Mouse (Mus musculus) CH12.LX (cell line): ENCODE results near the gene Cacng2. TPM values are rescaled to one million over a fixed set of nuclear protein-coding genes. Genes with fewer than 3 reads are reported as not detected.

Experiments
- DNase-seq: peaks from one replicate; pipeline ENCODE4 v3.0.0-alpha.2; 2013; ENCODE audit errors: extremely low read depth
- H3K27ac ChIP-seq: 2 replicates; pipeline ENCODE4 v1.5.1; 2012; ENCODE audit warnings: low read depth, mild to moderate bottlenecking, control low read depth, moderate library complexity; ENCODE audit not compliant: insufficient read depth
- H3K27me3 ChIP-seq: replicated peaks from 2 replicates; pipeline ENCODE3; 2012; ENCODE audit warnings: inconsistent platforms
- H3K36me3 ChIP-seq, 2 experiments: replicated peaks in 1 of 2; 2 replicates each; pipeline versions ENCODE3 to v1.6.1; 2012; ENCODE audit warnings: inconsistent platforms in 1 of 2, low read length in 1 of 2, mild to moderate bottlenecking in 1 of 2, mixed read lengths in 1 of 2, moderate library complexity in 1 of 2; ENCODE audit not compliant: control insufficient read depth in 1 of 2, insufficient read depth in 1 of 2
- H3K4me1 ChIP-seq, 2 experiments: 2 replicates each; pipeline ENCODE4 v1.6.1; 2012; ENCODE audit warnings: inconsistent platforms in 1 of 2, moderate library complexity in 1 of 2; ENCODE audit not compliant: insufficient read depth in 2 of 2, control insufficient read depth in 1 of 2
- H3K4me2 ChIP-seq: 2 replicates; pipeline ENCODE4 v1.6.1; 2012; ENCODE audit warnings: low read depth, mild to moderate bottlenecking, control low read depth; ENCODE audit not compliant: poor library complexity, insufficient read depth, severe bottlenecking
- H3K4me3 ChIP-seq, 3 experiments: fragments of 150-350 bp in 1 of 3; sonication (generic) in 1 of 3; replicated peaks in 1 of 3; 2 replicates each; pipeline versions ENCODE3 to v1.5.1; 2011 to 2012; ENCODE audit warnings: low read depth in 2 of 3, low read length in 2 of 3, mild to moderate bottlenecking in 2 of 3, moderate library complexity in 2 of 3, control low read depth in 1 of 3, improper control_type of control experiment in 1 of 3, inconsistent platforms in 1 of 3, mixed read lengths in 1 of 3; ENCODE audit not compliant: poor library complexity in 1 of 3
- H3K79me2 ChIP-seq: replicated peaks from 2 replicates; pipeline ENCODE4 v1.6.1; 2012; ENCODE audit warnings: mild to moderate bottlenecking, moderate library complexity; ENCODE audit not compliant: control insufficient read depth, poor library complexity, insufficient read depth, severe bottlenecking; ENCODE audit errors: extremely low read depth
- H3K9ac ChIP-seq: 2 replicates; pipeline ENCODE4 v1.6.1; 2012; ENCODE audit warnings: low read depth, mild to moderate bottlenecking, control low read depth, moderate library complexity; ENCODE audit not compliant: insufficient read depth
- H3K9me3 ChIP-seq: replicated peaks from 2 replicates; pipeline ENCODE3; 2012; ENCODE audit warnings: low read length, inconsistent platforms, mixed read lengths
- CHD1 ChIP-seq: IDR thresholded peaks from 2 replicates; pipeline ENCODE4 v1.6.1; 2012; ENCODE audit warnings: low read depth, low read length, improper control_type of control experiment, inconsistent platforms
- ETS1 ChIP-seq: conservative IDR thresholded peaks from 2 replicates; pipeline ENCODE4 v1.6.1; 2012; ENCODE audit warnings: low read depth, mild to moderate bottlenecking, inconsistent platforms, low read length, improper control_type of control experiment, moderate library complexity
- HCFC1 ChIP-seq: IDR thresholded peaks from 2 replicates; pipeline ENCODE4 v1.6.1; 2012; ENCODE audit warnings: low read depth, mild to moderate bottlenecking, inconsistent platforms, low read length, improper control_type of control experiment
- IRF4 ChIP-seq: IDR thresholded peaks from 2 replicates; pipeline ENCODE4 v1.6.1; 2014; ENCODE audit warnings: low read depth, mild to moderate bottlenecking, inconsistent platforms, low read length, improper control_type of control experiment
- JUN ChIP-seq: IDR thresholded peaks from 2 replicates; pipeline ENCODE4 v1.6.1; 2011; ENCODE audit warnings: low read depth, mild to moderate bottlenecking, low read length, improper control_type of control experiment, moderate library complexity; ENCODE audit not compliant: insufficient read depth
- KAT2A ChIP-seq: IDR thresholded peaks from 2 replicates; pipeline ENCODE4 v1.6.1; 2012; ENCODE audit warnings: low read length, improper control_type of control experiment, inconsistent platforms; ENCODE audit not compliant: insufficient replicate concordance
- MAX ChIP-seq: IDR thresholded peaks from 2 replicates; pipeline ENCODE4 v1.6.1; 2011; ENCODE audit warnings: low read length, improper control_type of control experiment
- MYC ChIP-seq: IDR thresholded peaks from 2 replicates; pipeline ENCODE4 v1.6.1; 2011; ENCODE audit warnings: low read depth, mild to moderate bottlenecking, improper control_type of control experiment, low read length
- NELFE ChIP-seq: IDR thresholded peaks from 2 replicates; pipeline ENCODE4 v1.6.1; 2011; ENCODE audit warnings: low read depth, low read length, improper control_type of control experiment
- NRF1 ChIP-seq: IDR thresholded peaks from 2 replicates; pipeline ENCODE4 v1.6.1; 2014; ENCODE audit warnings: low read depth, mild to moderate bottlenecking, inconsistent platforms, low read length, improper control_type of control experiment, moderate library complexity
- PAX5 ChIP-seq: IDR thresholded peaks from 2 replicates; pipeline ENCODE4 v1.6.1; 2012; ENCODE audit warnings: low read length, inconsistent platforms, mixed read lengths
- POLR2A ChIP-seq: IDR thresholded peaks from 2 replicates; pipeline ENCODE4 v1.6.1; 2011; ENCODE audit warnings: low read depth, mild to moderate bottlenecking, improper control_type of control experiment, low read length
- POLR2AphosphoS2 ChIP-seq: IDR thresholded peaks from 2 replicates; pipeline ENCODE4 v1.6.1; 2011; ENCODE audit warnings: low read depth, low read length, improper control_type of control experiment
- RCOR1 ChIP-seq: conservative IDR thresholded peaks from 2 replicates; pipeline ENCODE4 v1.6.1; 2012; ENCODE audit warnings: low read depth, mild to moderate bottlenecking, inconsistent platforms, low read length, improper control_type of control experiment
- SMC3 ChIP-seq: IDR thresholded peaks from 2 replicates; pipeline ENCODE4 v1.6.1; 2011; ENCODE audit warnings: low read depth, low read length, improper control_type of control experiment
- TCF12 ChIP-seq: IDR thresholded peaks from 2 replicates; pipeline ENCODE4 v1.6.1; 2014; ENCODE audit warnings: low read depth, mild to moderate bottlenecking, inconsistent platforms, low read length, improper control_type of control experiment
- UBTF ChIP-seq: IDR thresholded peaks from 2 replicates; pipeline ENCODE4 v1.6.1; 2012; ENCODE audit warnings: low read depth, mild to moderate bottlenecking, inconsistent platforms, low read length, improper control_type of control experiment, moderate library complexity
- USF1 ChIP-seq: IDR thresholded peaks from 2 replicates; pipeline ENCODE4 v1.6.1; 2014; ENCODE audit warnings: low read depth, mild to moderate bottlenecking, inconsistent platforms, low read length, improper control_type of control experiment
- USF2 ChIP-seq: conservative IDR thresholded peaks from 2 replicates; pipeline ENCODE4 v1.6.1; 2011; ENCODE audit warnings: low read depth, low read length, improper control_type of control experiment
- ZC3H11A ChIP-seq: IDR thresholded peaks from 2 replicates; pipeline ENCODE4 v1.6.1; 2012; ENCODE audit warnings: low read depth, mild to moderate bottlenecking, inconsistent platforms, low read length, improper control_type of control experiment
- ZMIZ1 ChIP-seq: IDR thresholded peaks from 2 replicates; pipeline ENCODE4 v1.6.1; 2012; ENCODE audit warnings: low read depth, mild to moderate bottlenecking, inconsistent platforms, low read length, improper control_type of control experiment
- ZNF384 ChIP-seq: IDR thresholded peaks from 2 replicates; pipeline ENCODE4 v1.6.1; 2012; ENCODE audit warnings: low read depth, low read length, improper control_type of control experiment, inconsistent platforms
- dilution Hi-C: fragments of 300-500 bp; cut with MboI; formaldehyde crosslinking; loops from 2 replicates; pipeline ENCODE4 v1.14.3; 2020; ENCODE audit warnings: low sequenced_read_pairs; ENCODE audit not compliant: extremely low pct_unique_long_range_greater_than_20kb, extremely low pct_ligation_motif_present
- in situ Hi-C: fragments of 300-500 bp; cut with MboI; formaldehyde crosslinking; loops from 3 replicates; pipeline ENCODE4 v1.14.3; 2019; ENCODE audit warnings: low sequenced_read_pairs, low pct_ligation_motif_present, low pct_unique_long_range_greater_than_20kb, mixed read lengths
- polyA plus RNA-seq: library from polyadenylated mRNA; unstranded; fragments of >175 nt; gene quantifications from 2 replicates; pipeline ENCODE4 v1.2.1, GENCODE M21; 2012; ENCODE audit warnings: low read depth; ENCODE audit not compliant: insufficient read length
- total RNA-seq, 2 experiments: library from RNA; depleted of rRNA; stranded (reverse); fragments of 300-350 nt in 1 of 2; fragments of >200 nt in 1 of 2; gene quantifications; 2 replicates each; pipeline ENCODE4 v1.2.3; 2012 to 2014

The Cacng2 gene
- total and polyA plus RNA-seq, 3 experiments = not detected

DNA sequence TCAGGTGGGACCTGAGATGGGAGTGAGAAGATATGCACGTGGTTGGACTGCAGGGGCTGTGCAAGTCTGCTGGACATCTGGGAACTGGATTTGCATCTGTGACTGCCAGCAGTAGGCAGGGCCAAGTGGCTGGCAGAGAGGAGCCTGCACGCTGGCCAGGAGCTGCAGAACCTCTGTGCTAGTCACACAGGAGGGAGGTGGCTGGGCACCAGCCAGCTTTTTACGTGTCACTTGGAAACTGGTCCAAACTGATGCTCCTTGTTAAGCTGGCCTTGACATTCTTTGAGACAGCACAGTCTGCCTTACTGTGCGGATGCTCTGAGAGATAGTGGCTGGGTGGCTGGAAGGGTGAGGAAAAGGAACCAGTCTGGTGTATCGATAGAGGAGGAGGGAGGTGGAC, 131.3 kb downstream of the Cacng2 start:
- in situ Hi-C loops = no loop called here
- Histone ChIP-seq H3K27me3 (peaks cover 85% of the 10 kb centered on the region), H3K9ac (no peak overlapping the region)

DNA sequence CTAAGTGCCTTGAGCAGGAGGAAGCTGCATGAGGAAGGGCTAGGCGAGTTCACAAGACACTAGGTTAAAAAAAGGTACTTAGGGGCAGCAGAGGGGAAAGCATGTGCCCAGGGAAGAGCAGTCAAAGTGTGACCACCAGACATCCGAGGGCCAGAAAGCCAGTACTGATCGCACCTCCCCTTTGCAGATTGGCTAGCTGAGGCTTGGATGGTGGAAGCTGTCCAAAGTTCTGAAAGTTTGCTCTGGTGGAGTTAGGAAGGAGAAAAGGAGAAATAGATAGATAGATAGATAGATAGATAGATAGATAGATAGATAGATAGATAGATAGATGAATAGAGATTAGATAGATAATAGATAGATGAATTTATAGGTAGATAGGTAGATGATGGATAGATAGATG, 136.4 kb downstream of the Cacng2 start:
- DNase-seq = no peak
- TF ChIP-seq UBTF = no peak
- TF ChIP-seq JUN = no peak
- TF ChIP-seq ETS1 = no peak
- no peak for TF ChIP-seq POLR2A
- TF ChIP-seq CHD1 = no peak
- TF ChIP-seq ZC3H11A = no peak
- no peak for TF ChIP-seq SMC3
- TF ChIP-seq HCFC1 = no peak
- no peak for TF ChIP-seq MAX
- no peak for TF ChIP-seq ZMIZ1
- TF ChIP-seq USF2 = no peak
- TF ChIP-seq USF1 = no peak
- TF ChIP-seq IRF4 = no peak
- TF ChIP-seq NELFE = no peak
- TF ChIP-seq POLR2AphosphoS2 = no peak
- no peak for TF ChIP-seq NRF1
- Histone ChIP-seq H3K4me1 (no peaks in the 10 kb centered on the region), H3K9ac (no peak overlapping the region), H3K4me2 (no peak overlapping the region), H3K36me3 (no peaks in the 10 kb centered on the region), H3K9me3 (no peaks in the 10 kb centered on the region), H3K27me3 (peaks cover 85% of the 10 kb centered on the region), H3K27ac (no peak overlapping the region), H3K79me2 (no peaks in the 10 kb centered on the region), H3K4me3 (no peak overlapping the region)
- dilution Hi-C loops (no loop called here), in situ Hi-C loops (no loop called here)

More for the DNA sequence above, 131.3 kb downstream of the Cacng2 start:
- Histone ChIP-seq H3K27ac (no peak overlapping the region), H3K4me1 (no peaks in the 10 kb centered on the region), H3K79me2 (no peaks in the 10 kb centered on the region), H3K36me3 (no peaks in the 10 kb centered on the region), H3K4me2 (no peak overlapping the region), H3K9me3 (no peaks in the 10 kb centered on the region), H3K4me3 (no peak overlapping the region)
- no peak for TF ChIP-seq UBTF
- TF ChIP-seq CHD1 = no peak
- TF ChIP-seq MYC = no peak
- TF ChIP-seq RCOR1 = no peak
- TF ChIP-seq KAT2A = no peak
- TF ChIP-seq TCF12 = no peak
- no peak for TF ChIP-seq JUN
- TF ChIP-seq PAX5 = no peak
- TF ChIP-seq ZNF384 = no peak
- no peak for TF ChIP-seq MAX
- DNase-seq = no peak
- dilution Hi-C loops = no loop called here
